Mouse (Mus musculus): ENCODE measurements around the gene Gm20869. TPM values are rescaled to one million over a fixed set of nuclear protein-coding genes. Genes with fewer than 3 reads are reported as not detected.
"Not testable (repeated sequence)": the region's sequence is repeated elsewhere in the genome, so short reads cannot be mapped to it uniquely, and the experiment has no call there.

The Gm20869 gene
- total RNA-seq (2021) = not detected
- long read RNA-seq, experiment 1 = 0 reads
- long read RNA-seq, experiment 2 = 0 reads

- DNase-seq = not testable (repeated sequence)
Measured at GRCm38 (mm10) chrY:71469149-71469548, at the start of gene Gm20869. TSS of gene Gm20869 (plus strand) at chrY:71469449.

Other genes with a start within 250 kb of the Gm20869 start
- not detected for gene Gm20870, start 222.6 kb downstream of the Gm20869 start, total RNA-seq (2021)